Mouse (Mus musculus): Measurements from ENCODE around the gene Atp6v0d1.

The Atp6v0d1 gene

GRCm38 (mm10) chr8:105504617-105505016, 61.2 kb downstream of the Atp6v0d1 start:
- no peak for DNase-seq (ENCODE audit: low spot score)

GRCm38 (mm10) chr8:105499787-105500186, 66.1 kb downstream of the Atp6v0d1 start:
- DNase-seq (ENCODE audit: low spot score) = no peak

- peak; percentile 74 for DNase-seq (ENCODE audit: low spot score)
These were observed 69.2 kb downstream of the Atp6v0d1 start, which contains the start of gene Zdhhc1 for GRCm38 (mm10) chr8:105496439-105497180. Gene Zdhhc1 (minus strand): TSS chr8:105496902.

- DNase-seq (ENCODE audit: low spot score) = no peak
These were observed 70.2 kb downstream of the Atp6v0d1 start for GRCm38 (mm10) chr8:105495350-105496302.

- no peak for DNase-seq (ENCODE audit: low spot score)
These were observed 71.3 kb downstream of the Atp6v0d1 start for GRCm38 (mm10) chr8:105494566-105494965.

GRCm38 (mm10) chr8:105493495-105493894, 72.4 kb downstream of the Atp6v0d1 start:
- no peak for DNase-seq (ENCODE audit: low spot score)

- DNase-seq (ENCODE audit: low spot score) = no peak
These were observed 76.6 kb downstream of the Atp6v0d1 start for GRCm38 (mm10) chr8:105489281-105489680.

GRCm38 (mm10) chr8:105488082-105488481, 77.8 kb downstream of the Atp6v0d1 start:
- no peak for DNase-seq (ENCODE audit: low spot score)

- DNase-seq (ENCODE audit: low spot score) = no peak
These were observed 81.5 kb downstream of the Atp6v0d1 start for GRCm38 (mm10) chr8:105484392-105484791.

- DNase-seq (ENCODE audit: low spot score) = no peak
These were observed 81.8 kb downstream of the Atp6v0d1 start for GRCm38 (mm10) chr8:105484030-105484368.

GRCm38 (mm10) chr8:105483212-105484029, 82.4 kb downstream of the Atp6v0d1 start:
- DNase-seq (ENCODE audit: low spot score) = no peak

GRCm38 (mm10) chr8:105482123-105482522, 83.7 kb downstream of the Atp6v0d1 start:
- DNase-seq (ENCODE audit: low spot score) = no peak

GRCm38 (mm10) chr8:105481453-105481852, 84.4 kb downstream of the Atp6v0d1 start:
- peak; percentile 8 for DNase-seq (ENCODE audit: low spot score)

GRCm38 (mm10) chr8:105481013-105481412, 84.8 kb downstream of the Atp6v0d1 start:
- no peak for DNase-seq (ENCODE audit: low spot score)

GRCm38 (mm10) chr8:105477792-105478191, 88.1 kb downstream of the Atp6v0d1 start:
- DNase-seq (ENCODE audit: low spot score) = no peak

GRCm38 (mm10) chr8:105476628-105477413, 89.0 kb downstream of the Atp6v0d1 start:
- no peak for DNase-seq (ENCODE audit: low spot score)

GRCm38 (mm10) chr8:105476161-105476560, 89.7 kb downstream of the Atp6v0d1 start:
- DNase-seq (ENCODE audit: low spot score) = no peak

- no peak for DNase-seq (ENCODE audit: low spot score)
These were observed 90.1 kb downstream of the Atp6v0d1 start for GRCm38 (mm10) chr8:105475742-105476141.

GRCm38 (mm10) chr8:105475254-105475653, 90.6 kb downstream of the Atp6v0d1 start:
- DNase-seq (ENCODE audit: low spot score) = no peak

- no peak for DNase-seq (ENCODE audit: low spot score)
These were observed 91.2 kb downstream of the Atp6v0d1 start for GRCm38 (mm10) chr8:105474680-105475079.

All from T-cell, adult 2 months (primary cell).